Mouse (Mus musculus): ENCODE measurements around the gene Ap2a1.

- TF ChIP-seq GATA1 (IDR thresholded peaks at IDR 0.05; ENCODE audit: low read length) (no peak), TAL1 (IDR thresholded peaks at IDR 0.05; ENCODE audit: low read length) (no peak)
Observed at GRCm38 (mm10) chr7:44962831-44963230, 33.5 kb upstream of the Ap2a1 start.

Measured in erythroblast, embryonic 14.5 days (primary cell).